Mouse (Mus musculus): ENCODE data around the gene AI481877. TPM values are rescaled to one million over a fixed set of nuclear protein-coding genes. Genes with fewer than 3 reads are reported as not detected.

Gene AI481877
- polyA plus RNA-seq, 1 experiment from 2014 or later: not detected

- Histone ChIP-seq H3K4me3 (ENCODE audit: low read depth, low read length) (no peak overlapping the region), H3K27ac (ENCODE audit: low read depth, low read length) (no peak overlapping the region), H3K4me1 (replicated peaks; ENCODE audit: control insufficient read depth, insufficient read depth, low read length) (peaks cover 7% of the 10 kb centered on the region), H3K4me2 (replicated peaks; ENCODE audit: low read depth) (no peak overlapping the region), H3K27me3 (replicated peaks; ENCODE audit: control insufficient read depth, insufficient read depth, low read length) (no peaks in the 10 kb centered on the region), H3K36me3 (ENCODE audit: control insufficient read depth, insufficient read depth) (no peaks in the 10 kb centered on the region), H3K9ac (ENCODE audit: low read depth, low read length) (no peak overlapping the region), H3K9me3 (ENCODE audit: control insufficient read depth) (no peaks in the 10 kb centered on the region)
- TF ChIP-seq CTCF (IDR thresholded peaks at IDR 0.05; ENCODE audit: low read depth): no peak
- ATAC-seq: no peak
- WGBS: 80% methylated on average over 6 of the region's 6 CpGs
Measured at GRCm38 (mm10) chr4:59007016-59007415, 131.8 kb downstream of the AI481877 start.

GRCm38 (mm10) chr4:59006211-59006610 is 132.6 kb downstream of the AI481877 start:
- Histone ChIP-seq H3K9me3 (ENCODE audit: control insufficient read depth) (no peaks in the 10 kb centered on the region), H3K4me3 (ENCODE audit: low read depth, low read length) (no peak overlapping the region), H3K9ac (ENCODE audit: low read depth, low read length) (no peak overlapping the region), H3K27ac (ENCODE audit: low read depth, low read length) (no peak overlapping the region), H3K4me1 (replicated peaks; ENCODE audit: control insufficient read depth, insufficient read depth, low read length) (peaks cover 7% of the 10 kb centered on the region), H3K36me3 (ENCODE audit: control insufficient read depth, insufficient read depth) (no peaks in the 10 kb centered on the region), H3K4me2 (replicated peaks; ENCODE audit: low read depth) (no peak overlapping the region), H3K27me3 (replicated peaks; ENCODE audit: control insufficient read depth, insufficient read depth, low read length) (no peaks in the 10 kb centered on the region)
- WGBS: 73% methylated on average over 8 of the region's 8 CpGs
- TF ChIP-seq CTCF (IDR thresholded peaks at IDR 0.05; ENCODE audit: low read depth): no peak
- ATAC-seq: no peak

- H3K36me3 ChIP-seq (ENCODE audit: control insufficient read depth, insufficient read depth): no peaks in the 10 kb centered on the region
- H3K4me1 ChIP-seq (replicated peaks; ENCODE audit: control insufficient read depth, insufficient read depth, low read length): peaks cover 7% of the 10 kb centered on the region
- no peaks in the 10 kb centered on the region for H3K27me3 ChIP-seq (replicated peaks; ENCODE audit: control insufficient read depth, insufficient read depth, low read length)
- H3K4me3 ChIP-seq (ENCODE audit: low read depth, low read length): peak overlapping the region; percentile 90
- TF ChIP-seq CTCF (IDR thresholded peaks at IDR 0.05; ENCODE audit: low read depth): no peak
- peak overlapping the region; percentile 90; the same call in 1 of the 2 replicates for H3K9ac ChIP-seq (ENCODE audit: low read depth, low read length)
- ATAC-seq: no peak
- H3K9me3 ChIP-seq (ENCODE audit: control insufficient read depth): no peaks in the 10 kb centered on the region
- no peak overlapping the region for H3K27ac ChIP-seq (ENCODE audit: low read depth, low read length)
- WGBS: 17% methylated on average over 7 of the region's 7 CpGs
- peak overlapping the region; percentile 79 for H3K4me2 ChIP-seq (replicated peaks; ENCODE audit: low read depth)
Measured at GRCm38 (mm10) chr4:59003806-59004200, 135.0 kb downstream of the AI481877 start.

- peak within 1 kb of the TSS; percentile 88 for H3K27ac ChIP-seq (ENCODE audit: low read depth, low read length)
- peak within 1 kb of the TSS; percentile 90 for H3K9ac ChIP-seq (ENCODE audit: low read depth, low read length)
- H3K27me3 ChIP-seq (replicated peaks; ENCODE audit: control insufficient read depth, insufficient read depth, low read length): no peaks in the 10 kb centered on the region
- ATAC-seq: peak; percentile 96
- WGBS: under 1% methylated on average over 85 of the region's 89 CpGs
- peak within 1 kb of the TSS; percentile 90 for H3K4me3 ChIP-seq (ENCODE audit: low read depth, low read length)
- H3K36me3 ChIP-seq (ENCODE audit: control insufficient read depth, insufficient read depth): no peaks in the 10 kb centered on the region
- peaks cover 4% of the 10 kb centered on the region for H3K4me1 ChIP-seq (replicated peaks; ENCODE audit: control insufficient read depth, insufficient read depth, low read length)
- H3K9me3 ChIP-seq (ENCODE audit: control insufficient read depth): no peaks in the 10 kb centered on the region
- no peak for TF ChIP-seq CTCF (IDR thresholded peaks at IDR 0.05; ENCODE audit: low read depth)
- peak within 1 kb of the TSS; percentile 79 for H3K4me2 ChIP-seq (replicated peaks; ENCODE audit: low read depth)
Measured at GRCm38 (mm10) chr4:59002948-59003805, 135.6 kb downstream of the AI481877 start, which contains the start of gene Gm20503. Gene Gm20503 (plus strand): TSS chr4:59003210.

- Histone ChIP-seq H3K36me3 (ENCODE audit: control insufficient read depth, insufficient read depth) (no peaks in the 10 kb centered on the region), H3K4me3 (ENCODE audit: low read depth, low read length) (no peak overlapping the region), H3K9me3 (ENCODE audit: control insufficient read depth) (no peaks in the 10 kb centered on the region), H3K4me2 (replicated peaks; ENCODE audit: low read depth) (no peak overlapping the region), H3K27ac (ENCODE audit: low read depth, low read length) (no peak overlapping the region), H3K27me3 (replicated peaks; ENCODE audit: control insufficient read depth, insufficient read depth, low read length) (no peaks in the 10 kb centered on the region), H3K9ac (ENCODE audit: low read depth, low read length) (no peak overlapping the region), H3K4me1 (replicated peaks; ENCODE audit: control insufficient read depth, insufficient read depth, low read length) (no peaks in the 10 kb centered on the region)
- ATAC-seq: peak; percentile 16; the same call in 1 of the 2 replicates
- WGBS: 3% methylated on average over 2 of the region's 2 CpGs
- peak; percentile 72 for TF ChIP-seq CTCF (IDR thresholded peaks at IDR 0.05; ENCODE audit: low read depth)
Measured at GRCm38 (mm10) chr4:59000614-59001013, 138.2 kb downstream of the AI481877 start.

- Histone ChIP-seq H3K27me3 (replicated peaks; ENCODE audit: control insufficient read depth, insufficient read depth, low read length) (no peaks in the 10 kb centered on the region), H3K4me2 (replicated peaks; ENCODE audit: low read depth) (no peak overlapping the region), H3K27ac (ENCODE audit: low read depth, low read length) (no peak overlapping the region), H3K36me3 (ENCODE audit: control insufficient read depth, insufficient read depth) (no peaks in the 10 kb centered on the region), H3K4me1 (replicated peaks; ENCODE audit: control insufficient read depth, insufficient read depth, low read length) (0 out of 2 replicates have a peak, but pooled peaks cover 3% of the 10 kb centered on the region), H3K4me3 (ENCODE audit: low read depth, low read length) (no peak overlapping the region), H3K9ac (ENCODE audit: low read depth, low read length) (no peak overlapping the region), H3K9me3 (ENCODE audit: control insufficient read depth) (no peaks in the 10 kb centered on the region)
- TF ChIP-seq CTCF (IDR thresholded peaks at IDR 0.05; ENCODE audit: low read depth): peak; percentile 92
- 1% methylated on average over 2 of the region's 2 CpGs for WGBS
- ATAC-seq: no peak
Measured at GRCm38 (mm10) chr4:58999686-59000085, 139.1 kb downstream of the AI481877 start.
